Mouse (Mus musculus) stomach, embryonic 14.5 days (tissue): ENCODE measurements around the gene Evl. TPM values are rescaled to one million over a fixed set of nuclear protein-coding genes. Genes with fewer than 3 reads are reported as not detected.

Experiments
- ATAC-seq: fragments of 200-750 bp; cut with Nextera tagmentation; 2 replicates; pipeline ENCODE4 v1.8.0; 2017; ENCODE audit warnings: low read depth, moderate TSS enrichment; ENCODE audit not compliant: insufficient number of reproducible peaks, insufficient read depth, low FRiP score
- H3K27ac ChIP-seq: fragments of 300-500 bp; sonication (generic); 2 replicates; pipeline ENCODE4 v1.5.1; 2014; ENCODE audit warnings: mild to moderate bottlenecking, low read length, moderate library complexity, mixed read lengths
- H3K27me3 ChIP-seq: fragments of 300-500 bp; sonication (generic); 2 replicates; pipeline ENCODE4 v1.6.1; 2014; ENCODE audit warnings: low read length, control low read depth, mixed read lengths; ENCODE audit not compliant: control insufficient read depth, insufficient read depth
- H3K36me3 ChIP-seq: fragments of 300-500 bp; sonication (generic); 2 replicates; pipeline ENCODE4 v1.6.1; 2014; ENCODE audit warnings: mild to moderate bottlenecking, control low read depth, low read length, moderate library complexity, mixed read lengths; ENCODE audit not compliant: control insufficient read depth, insufficient read depth
- H3K4me1 ChIP-seq: fragments of 300-500 bp; sonication (generic); 2 replicates; pipeline ENCODE4 v1.6.1; 2014; ENCODE audit warnings: low read length, control low read depth, mixed read lengths; ENCODE audit not compliant: control insufficient read depth, insufficient read depth
- H3K4me2 ChIP-seq: fragments of 300-500 bp; sonication (generic); replicated peaks from 2 replicates; pipeline ENCODE4 v1.6.1; 2014; ENCODE audit warnings: low read depth, low read length, control low read depth
- H3K4me3 ChIP-seq: fragments of 300-500 bp; sonication (generic); 2 replicates; pipeline ENCODE4 v1.5.1; 2014; ENCODE audit warnings: low read depth, low read length, control low read depth
- H3K9ac ChIP-seq: fragments of 300-500 bp; sonication (generic); replicated peaks from 2 replicates; pipeline ENCODE4 v1.6.1; 2014; ENCODE audit warnings: low read depth, mild to moderate bottlenecking, control low read depth, low read length, moderate library complexity, mixed read lengths
- H3K9me3 ChIP-seq: fragments of 300-500 bp; sonication (generic); 2 replicates; pipeline ENCODE4 v1.6.1; 2016; ENCODE audit warnings: low read depth, low read length, control low read depth; ENCODE audit not compliant: control insufficient read depth
- WGBS: fragments of 180-500 bp; shearing (Covaris S2); extraction: QIAGEN DNeasy Blood & Tissue Kit; methylation state at CpG from one replicate; pipeline ENCODE4 v1.1.7; 2014; 5-methylcytosine and 5-hydroxymethylcytosine counted together
- polyA plus RNA-seq: library from polyadenylated mRNA; unstranded; fragments of >200 nt; fragmentation: Nextera tagmentation; extraction: Ambion mirVana; gene quantifications from 2 replicates; pipeline ENCODE4 v1.2.1, GENCODE M21; 2014

Gene Evl
- polyA plus RNA-seq, 1 experiment from 2014 or later = 78.4 TPM

GRCm38 (mm10) chr12:108617511-108617910 lies 63.0 kb downstream of the Evl start:
- Histone ChIP-seq H3K27ac (no peak overlapping the region), H3K9ac (no peak overlapping the region)
- whole genome bisulfite sequencing = 56% methylated on average over 7 of the region's 7 CpGs

GRCm38 (mm10) chr12:108619853-108620416 lies 65.4 kb downstream of the Evl start:
- no peaks in the 10 kb centered on the region for H3K27me3 ChIP-seq
- H3K36me3 ChIP-seq = no peaks in the 10 kb centered on the region
- no peak overlapping the region for H3K27ac ChIP-seq
- no peak overlapping the region for H3K4me2 ChIP-seq
- H3K4me1 ChIP-seq = 0 out of 2 replicates have a peak, but pooled peaks cover 9% of the 10 kb centered on the region
- no peak overlapping the region for H3K4me3 ChIP-seq
- no peaks in the 10 kb centered on the region for H3K9me3 ChIP-seq
- ATAC-seq = no peak
- WGBS = 94% methylated on average over 7 of the region's 7 CpGs
- H3K9ac ChIP-seq = no peak overlapping the region

More at GRCm38 (mm10) chr12:108617511-108617910, 63.0 kb downstream of the Evl start:
- Histone ChIP-seq H3K4me1 (peaks cover 8% of the 10 kb centered on the region; the same call in 1 of the 2 replicates), H3K36me3 (no peaks in the 10 kb centered on the region), H3K4me2 (no peak overlapping the region), H3K9me3 (no peaks in the 10 kb centered on the region), H3K27me3 (no peaks in the 10 kb centered on the region), H3K4me3 (no peak overlapping the region)
- no peak for ATAC-seq

- H3K27ac ChIP-seq = no peak overlapping the region
- H3K4me3 ChIP-seq = no peak overlapping the region
- no peaks in the 10 kb centered on the region for H3K9me3 ChIP-seq
- no peak for ATAC-seq
- no peaks in the 10 kb centered on the region for H3K36me3 ChIP-seq
- no peak overlapping the region for H3K4me2 ChIP-seq
- no peak overlapping the region for H3K9ac ChIP-seq
- H3K27me3 ChIP-seq = no peaks in the 10 kb centered on the region
- 81% methylated on average over 5 of the region's 5 CpGs for WGBS
- 0 out of 2 replicates have a peak, but pooled peaks cover 11% of the 10 kb centered on the region for H3K4me1 ChIP-seq
These were observed 67.9 kb downstream of the Evl start for GRCm38 (mm10) chr12:108622406-108622805.

- Histone ChIP-seq H3K9ac (no peak overlapping the region), H3K36me3 (no peaks in the 10 kb centered on the region), H3K4me3 (no peak overlapping the region), H3K9me3 (no peaks in the 10 kb centered on the region), H3K4me2 (no peak overlapping the region), H3K27me3 (no peaks in the 10 kb centered on the region), H3K4me1 (peaks cover 7% of the 10 kb centered on the region; the same call in 1 of the 2 replicates), H3K27ac (no peak overlapping the region)
- WGBS = 95% methylated on average over 1 of the region's 1 CpGs
- no peak for ATAC-seq
These were observed 75.0 kb downstream of the Evl start for GRCm38 (mm10) chr12:108629556-108629955.

DNA sequence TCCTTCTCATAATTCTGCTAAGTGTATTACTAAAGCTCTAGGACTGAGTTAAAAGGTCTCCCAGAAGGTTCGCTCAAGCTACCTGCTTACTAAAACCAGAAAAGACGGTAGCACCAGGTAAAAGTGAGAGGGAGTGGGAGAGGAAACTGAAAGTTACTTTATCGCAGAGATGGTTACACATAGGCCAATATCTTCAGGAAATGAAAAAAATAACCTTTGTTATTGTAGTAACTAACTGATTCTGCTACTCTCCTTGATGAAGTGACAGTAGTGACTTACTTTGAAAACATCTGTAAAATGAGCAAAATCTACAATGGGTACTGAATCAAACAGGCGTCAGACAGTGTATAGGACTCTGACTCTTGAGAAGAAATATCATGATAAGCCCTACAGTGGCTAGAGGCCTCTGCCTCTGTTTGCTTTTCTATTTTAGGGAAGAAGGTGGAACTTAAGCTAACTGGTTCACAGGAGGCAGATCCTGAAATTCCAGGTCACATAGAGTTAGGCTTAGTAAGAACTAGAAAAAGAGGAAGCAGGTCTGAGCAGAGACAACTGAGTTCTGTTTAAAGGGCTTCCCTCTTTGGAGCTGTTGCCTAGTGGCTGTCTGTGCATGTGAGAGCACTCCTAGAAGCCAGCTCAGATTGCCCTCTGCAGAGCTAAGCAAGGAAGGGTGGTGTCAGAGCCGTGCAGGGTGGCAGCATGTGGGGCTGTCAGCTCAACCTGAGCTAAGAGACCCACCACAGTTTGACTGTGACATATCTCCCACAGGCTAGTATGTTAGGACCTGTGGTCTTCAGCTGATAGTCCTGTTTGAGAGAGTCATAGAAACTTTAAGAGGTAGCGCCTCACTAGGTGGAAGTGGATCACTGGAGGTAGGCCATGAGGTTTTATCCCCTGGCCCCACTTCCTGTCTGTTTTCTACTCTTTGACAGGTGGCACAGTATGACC lies 76.5 kb downstream of the Evl start:
- 76% methylated on average over 6 of the region's 6 CpGs for WGBS
- peak overlapping the region; percentile 36; the same call in 1 of the 2 replicates for H3K27ac ChIP-seq

GRCm38 (mm10) chr12:108632501-108632900 lies 78.0 kb downstream of the Evl start:
- H3K9ac ChIP-seq = no peak overlapping the region
- no peaks in the 10 kb centered on the region for H3K9me3 ChIP-seq
- no peaks in the 10 kb centered on the region for H3K27me3 ChIP-seq
- no peak for ATAC-seq
- H3K4me1 ChIP-seq = no peaks in the 10 kb centered on the region; the same call in 1 of the 2 replicates
- H3K27ac ChIP-seq = no peak overlapping the region
- H3K4me2 ChIP-seq = no peak overlapping the region
- no peaks in the 10 kb centered on the region for H3K36me3 ChIP-seq
- no peak overlapping the region for H3K4me3 ChIP-seq

More for the DNA sequence above, 76.5 kb downstream of the Evl start:
- no peaks in the 10 kb centered on the region for H3K27me3 ChIP-seq
- ATAC-seq = no peak
- H3K4me2 ChIP-seq = no peak overlapping the region
- H3K4me1 ChIP-seq = no peaks in the 10 kb centered on the region; the same call in 1 of the 2 replicates
- no peaks in the 10 kb centered on the region for H3K36me3 ChIP-seq
- no peak overlapping the region for H3K4me3 ChIP-seq
- H3K9me3 ChIP-seq = no peaks in the 10 kb centered on the region
- no peak overlapping the region for H3K9ac ChIP-seq

GRCm38 (mm10) chr12:108634031-108634430 lies 79.5 kb downstream of the Evl start:
- no peak for ATAC-seq
- Histone ChIP-seq H3K36me3 (no peaks in the 10 kb centered on the region), H3K27me3 (no peaks in the 10 kb centered on the region), H3K4me3 (no peak overlapping the region), H3K4me2 (no peak overlapping the region), H3K9ac (no peak overlapping the region), H3K27ac (no peak overlapping the region), H3K9me3 (no peaks in the 10 kb centered on the region), H3K4me1 (no peaks in the 10 kb centered on the region; the same call in 1 of the 2 replicates)
- 98% methylated on average over 1 of the region's 1 CpGs for WGBS

DNA sequence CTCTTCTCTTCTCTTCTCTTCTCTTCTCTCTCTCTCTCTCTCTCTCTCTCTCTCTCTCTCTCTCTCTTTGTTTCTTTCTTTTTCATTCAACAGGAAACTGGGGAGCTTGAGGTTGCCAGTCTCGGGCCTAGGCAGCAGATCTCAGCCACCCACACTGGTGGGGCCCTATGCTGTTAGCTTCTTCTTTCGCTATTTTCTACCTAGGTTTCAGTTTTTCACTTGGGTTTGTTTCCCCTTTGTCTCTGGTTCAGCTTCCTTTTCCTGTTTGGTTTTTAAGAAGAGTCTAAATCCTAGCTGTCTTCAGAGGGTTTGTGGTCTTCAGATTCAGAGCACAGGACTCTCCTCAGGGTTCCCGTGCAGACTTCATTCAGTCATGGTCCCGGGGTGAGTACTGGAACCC lies 81.0 kb downstream of the Evl start:
- H3K4me2 ChIP-seq = no peak overlapping the region
- no peaks in the 10 kb centered on the region for H3K27me3 ChIP-seq
- no peaks in the 10 kb centered on the region; the same call in 1 of the 2 replicates for H3K4me1 ChIP-seq
- no peaks in the 10 kb centered on the region for H3K36me3 ChIP-seq
- no peaks in the 10 kb centered on the region for H3K9me3 ChIP-seq
- H3K27ac ChIP-seq = no peak overlapping the region
- WGBS = 87% methylated on average over 4 of the region's 4 CpGs
- ATAC-seq = no peak
- no peak overlapping the region for H3K9ac ChIP-seq
- H3K4me3 ChIP-seq = no peak overlapping the region
